Mouse (Mus musculus): ENCODE results near the gene Orm3. TPM values are rescaled to one million over a fixed set of nuclear protein-coding genes. Genes with fewer than 3 reads are reported as not detected.
A peak's percentile ranks its signal among the peaks of the same experiment; 100 is the strongest.

Orm3 gene
- polyA plus RNA-seq, 1 experiment from 2014 or later = not detected

DNA sequence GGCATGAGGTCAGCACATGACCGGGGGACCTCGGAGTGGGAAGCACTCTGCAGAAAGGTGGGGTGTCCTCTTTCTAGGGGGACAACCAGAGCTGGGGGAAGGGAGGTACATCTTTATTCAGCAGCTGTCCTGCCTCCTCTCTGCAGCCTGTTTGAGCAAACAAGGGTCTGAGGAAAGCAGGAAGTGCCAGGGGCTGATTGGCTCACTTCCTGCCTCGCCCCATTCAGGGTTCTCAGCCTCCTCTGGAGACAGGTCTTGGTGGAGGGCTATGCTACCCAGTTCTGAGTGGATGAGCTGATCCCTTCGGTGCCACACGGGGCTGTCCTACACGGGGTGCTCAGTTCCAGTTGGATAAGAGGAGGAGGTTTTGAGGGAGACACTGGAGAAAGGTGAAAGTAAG is 35.4 kb downstream of the Orm3 start:
- Histone ChIP-seq H3K4me1 (0 out of 2 replicates have a peak, but pooled peaks cover 6% of the 10 kb centered on the region), H3K36me3 (peaks cover 49% of the 10 kb centered on the region), H3K9ac (no peak overlapping the region), H3K4me3 (no peak overlapping the region), H3K27ac (no peak overlapping the region), H3K9me3 (no peaks in the 10 kb centered on the region), H3K4me2 (replicated peaks) (no peak overlapping the region), H3K27me3 (no peaks in the 10 kb centered on the region)
- 71% methylated on average over 6 of the region's 6 CpGs for WGBS
- no peak for ATAC-seq (ENCODE audit: insufficient number of reproducible peaks, insufficient read depth, low FRiP score, low TSS enrichment)

DNA sequence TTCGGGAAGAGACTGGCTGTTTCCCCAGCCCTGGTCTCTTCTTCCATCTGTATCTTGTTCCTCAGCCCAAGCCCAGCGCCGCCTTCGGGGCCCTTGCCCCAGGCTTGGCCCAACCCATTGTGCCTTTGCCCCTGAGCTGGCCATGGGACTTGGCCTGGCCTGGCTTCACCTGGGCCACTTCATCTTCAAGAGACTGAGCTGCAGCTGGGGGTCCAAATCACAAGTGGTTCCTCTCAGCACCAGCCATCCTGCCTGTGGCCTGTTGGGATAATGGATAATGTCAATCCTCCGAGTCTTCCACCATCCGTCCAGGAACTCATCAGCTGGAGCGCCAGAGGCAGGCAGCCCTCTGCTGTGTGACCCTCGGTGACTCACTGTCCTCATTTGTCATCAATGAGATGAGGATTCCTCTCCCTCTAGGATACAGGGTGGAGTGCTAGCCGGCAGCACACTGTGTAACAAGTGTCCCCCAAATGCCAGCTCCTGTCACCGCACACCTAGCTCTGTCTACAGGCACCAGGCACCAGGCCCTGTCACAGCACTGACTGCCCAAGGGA is 42.1 kb downstream of the Orm3 start:
- Histone ChIP-seq H3K36me3 (peaks cover 40% of the 10 kb centered on the region), H3K27ac (no peak overlapping the region), H3K4me2 (replicated peaks) (no peak overlapping the region), H3K27me3 (no peaks in the 10 kb centered on the region), H3K4me3 (no peak overlapping the region), H3K9me3 (no peaks in the 10 kb centered on the region), H3K4me1 (peaks cover 41% of the 10 kb centered on the region), H3K9ac (no peak overlapping the region)
- 86% methylated on average over 10 of the region's 10 CpGs for WGBS
- no peak for ATAC-seq (ENCODE audit: insufficient number of reproducible peaks, insufficient read depth, low FRiP score, low TSS enrichment)

DNA sequence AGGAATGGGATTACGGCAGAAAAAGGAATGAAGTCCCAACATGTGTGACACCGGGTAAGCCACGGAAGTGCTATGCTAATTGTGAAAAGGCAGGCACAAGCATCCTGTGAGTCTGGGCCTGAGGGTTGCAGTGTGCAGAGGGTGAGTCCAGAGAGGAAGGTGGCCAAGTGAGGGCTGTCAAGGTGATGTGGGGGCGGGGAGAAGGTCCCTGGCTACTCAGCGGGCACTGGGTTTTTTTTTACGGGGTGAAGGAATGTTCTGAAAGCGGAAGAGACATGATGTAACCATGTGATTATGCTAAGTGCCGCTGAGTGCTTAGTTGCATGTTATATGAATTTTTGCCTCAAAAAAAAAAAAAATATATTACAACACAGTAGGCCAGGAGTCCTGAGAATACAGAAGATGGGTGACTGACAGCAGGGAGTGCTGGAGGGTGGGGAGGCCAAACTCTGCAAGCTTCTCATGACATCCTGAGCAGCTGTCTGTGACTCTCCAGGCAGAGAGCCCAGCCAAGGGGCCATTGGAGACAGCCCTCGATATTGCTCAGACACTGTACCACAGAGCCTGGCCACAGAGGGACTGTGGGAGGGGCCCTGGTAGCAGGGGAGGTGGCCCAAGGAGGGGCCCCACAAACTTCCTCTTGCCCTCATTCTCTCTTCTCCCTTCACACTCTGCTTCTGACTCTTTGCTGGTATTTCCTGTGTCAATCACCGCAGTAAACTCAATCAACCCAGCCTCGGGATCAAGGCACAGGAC is 43.1 kb downstream of the Orm3 start:
- Histone ChIP-seq H3K4me1 (peaks cover 50% of the 10 kb centered on the region), H3K36me3 (peaks cover 34% of the 10 kb centered on the region), H3K9ac (no peak overlapping the region), H3K27ac (peak overlapping the region; percentile 67), H3K27me3 (no peaks in the 10 kb centered on the region), H3K9me3 (no peaks in the 10 kb centered on the region), H3K4me3 (no peak overlapping the region), H3K4me2 (replicated peaks) (no peak overlapping the region; the same call in 1 of the 2 replicates)
- ATAC-seq (ENCODE audit: insufficient number of reproducible peaks, insufficient read depth, low FRiP score, low TSS enrichment) = no peak
- WGBS = 45% methylated on average over 11 of the region's 11 CpGs

DNA sequence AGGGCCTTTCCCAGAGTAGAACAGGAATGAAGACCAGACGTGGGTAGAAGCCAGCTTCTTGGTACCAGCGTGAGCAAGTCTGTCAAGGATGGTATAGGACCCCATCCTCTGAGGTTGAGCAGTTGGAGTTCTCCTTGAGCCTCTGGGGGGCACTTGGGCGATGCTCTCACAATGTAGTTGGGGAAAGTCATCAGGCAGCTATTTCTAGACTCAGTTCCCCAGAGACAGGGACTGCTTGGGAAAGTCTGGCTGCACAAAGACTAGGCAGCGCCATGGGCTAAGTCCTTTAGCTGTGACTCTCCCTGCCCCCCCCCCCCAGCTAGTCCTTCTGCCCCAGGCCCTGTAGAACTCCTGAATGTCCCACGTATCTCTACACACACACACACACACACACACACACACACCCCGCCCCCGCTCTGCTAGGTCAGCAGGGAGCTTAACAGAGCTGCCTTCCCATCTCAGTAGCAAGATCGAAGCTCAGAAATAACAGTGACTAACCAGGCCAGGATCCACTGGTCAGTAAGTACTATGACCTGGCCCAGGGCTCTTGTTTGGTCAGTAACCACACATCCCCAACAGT is 43.8 kb downstream of the Orm3 start:
- H3K9me3 ChIP-seq = no peaks in the 10 kb centered on the region
- peaks cover 57% of the 10 kb centered on the region for H3K4me1 ChIP-seq
- H3K36me3 ChIP-seq = peaks cover 27% of the 10 kb centered on the region
- ATAC-seq (ENCODE audit: insufficient number of reproducible peaks, insufficient read depth, low FRiP score, low TSS enrichment) = no peak
- H3K4me3 ChIP-seq = no peak overlapping the region
- H3K9ac ChIP-seq = no peak overlapping the region
- WGBS = 48% methylated on average over 8 of the region's 8 CpGs
- peak overlapping the region; percentile 67; the same call in 1 of the 2 replicates for H3K27ac ChIP-seq
- H3K27me3 ChIP-seq = no peaks in the 10 kb centered on the region
- no peak overlapping the region for H3K4me2 ChIP-seq (replicated peaks)

DNA sequence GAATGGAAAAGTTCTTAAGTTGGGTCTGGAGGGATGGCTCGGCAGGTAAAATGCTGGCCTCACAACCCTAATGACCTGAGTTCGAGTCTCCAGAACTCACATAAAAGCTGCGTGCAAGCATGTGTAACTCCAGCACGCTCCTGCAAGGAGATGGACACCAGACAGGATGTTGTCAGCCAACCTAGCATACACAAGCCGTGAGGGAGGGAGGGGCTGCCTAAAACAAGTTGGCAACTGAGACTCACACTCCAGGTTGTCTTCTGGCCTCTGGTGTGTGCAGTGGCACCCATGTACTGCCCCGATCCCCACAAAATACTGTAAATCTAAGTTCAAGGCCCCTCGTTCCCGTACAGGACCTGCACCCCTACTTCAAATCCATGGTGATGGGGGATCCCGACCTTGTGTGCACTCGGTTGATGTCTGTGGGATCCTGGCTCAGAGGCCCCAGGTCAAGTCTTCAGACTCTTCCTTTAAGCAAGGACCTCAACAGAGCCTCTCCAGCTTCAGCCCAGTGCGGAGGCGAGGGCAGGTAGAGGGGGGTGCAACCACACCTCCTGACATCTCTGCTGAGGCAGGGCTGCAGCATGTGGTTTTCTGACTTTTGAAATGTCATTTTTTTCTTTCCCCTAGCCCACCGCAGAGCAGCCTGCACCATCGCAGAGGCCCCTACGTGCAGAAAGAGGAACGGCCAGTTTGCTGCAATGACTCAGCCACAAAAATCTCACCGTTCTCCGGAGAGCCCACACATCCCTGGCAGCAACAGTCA is 44.8 kb downstream of the Orm3 start:
- Histone ChIP-seq H3K9me3 (no peaks in the 10 kb centered on the region), H3K27ac (no peak overlapping the region)

DNA sequence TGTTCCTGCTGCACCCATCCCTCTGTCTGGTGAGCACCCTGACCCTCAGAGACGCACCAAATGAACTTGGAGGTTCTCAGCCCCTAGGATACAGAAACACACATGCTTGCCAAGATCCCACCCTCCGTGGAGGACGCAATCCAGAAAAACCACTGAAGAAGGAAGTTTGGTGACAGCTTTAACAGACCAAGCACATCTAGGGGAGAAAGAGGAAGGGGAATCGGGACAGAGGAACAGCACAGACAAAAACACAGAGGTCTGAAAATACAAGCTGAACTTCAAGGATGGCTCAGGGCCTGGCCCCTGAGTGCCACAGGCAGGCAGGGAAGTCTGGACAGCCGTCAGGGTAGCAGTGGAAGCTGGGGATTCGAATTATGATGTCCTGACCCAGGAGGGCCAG is 45.7 kb downstream of the Orm3 start:
- H3K4me2 ChIP-seq (replicated peaks) = peak overlapping the region; percentile 57
- no peak overlapping the region for H3K4me3 ChIP-seq
- peak overlapping the region; percentile 32; the same call in 1 of the 2 replicates for H3K9ac ChIP-seq
- H3K36me3 ChIP-seq = 0 out of 2 replicates have a peak, but pooled peaks cover 8% of the 10 kb centered on the region
- peak overlapping the region; percentile 69; the same call in 1 of the 2 replicates for H3K27ac ChIP-seq
- H3K27me3 ChIP-seq = no peaks in the 10 kb centered on the region
- WGBS = 77% methylated on average over 6 of the region's 6 CpGs
- H3K9me3 ChIP-seq = no peaks in the 10 kb centered on the region
- H3K4me1 ChIP-seq = peaks cover 64% of the 10 kb centered on the region
- no peak for ATAC-seq (ENCODE audit: insufficient number of reproducible peaks, insufficient read depth, low FRiP score, low TSS enrichment)

More for the DNA sequence above, 44.8 kb downstream of the Orm3 start:
- WGBS = 87% methylated on average over 18 of the region's 18 CpGs
- Histone ChIP-seq H3K36me3 (peaks cover 17% of the 10 kb centered on the region), H3K9ac (no peak overlapping the region), H3K27me3 (no peaks in the 10 kb centered on the region), H3K4me1 (peaks cover 64% of the 10 kb centered on the region), H3K4me2 (replicated peaks) (no peak overlapping the region), H3K4me3 (no peak overlapping the region)
- no peak for ATAC-seq (ENCODE audit: insufficient number of reproducible peaks, insufficient read depth, low FRiP score, low TSS enrichment)

DNA sequence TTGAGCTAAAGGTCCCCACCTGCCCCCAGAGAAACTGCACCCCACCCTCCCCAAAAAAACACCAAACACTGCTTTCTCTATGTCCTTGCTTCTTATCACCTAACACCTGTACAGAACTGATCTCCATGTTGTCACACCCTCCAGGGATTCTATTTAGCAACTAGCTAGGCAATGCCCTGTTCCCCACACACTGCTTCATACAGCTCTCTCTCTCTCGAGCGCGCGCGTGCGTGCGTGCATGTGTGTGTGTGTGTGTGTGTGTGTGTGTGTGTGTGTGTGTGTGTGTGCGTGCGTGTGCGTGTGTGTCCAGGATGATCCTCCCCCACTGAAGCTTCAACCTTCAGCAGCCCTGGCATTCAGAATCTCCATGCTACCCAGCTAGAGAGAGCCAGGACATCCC is 46.1 kb downstream of the Orm3 start:
- 91% methylated on average over 9 of the region's 10 CpGs for WGBS
- H3K27ac ChIP-seq = peak overlapping the region; percentile 69; the same call in 1 of the 2 replicates

DNA sequence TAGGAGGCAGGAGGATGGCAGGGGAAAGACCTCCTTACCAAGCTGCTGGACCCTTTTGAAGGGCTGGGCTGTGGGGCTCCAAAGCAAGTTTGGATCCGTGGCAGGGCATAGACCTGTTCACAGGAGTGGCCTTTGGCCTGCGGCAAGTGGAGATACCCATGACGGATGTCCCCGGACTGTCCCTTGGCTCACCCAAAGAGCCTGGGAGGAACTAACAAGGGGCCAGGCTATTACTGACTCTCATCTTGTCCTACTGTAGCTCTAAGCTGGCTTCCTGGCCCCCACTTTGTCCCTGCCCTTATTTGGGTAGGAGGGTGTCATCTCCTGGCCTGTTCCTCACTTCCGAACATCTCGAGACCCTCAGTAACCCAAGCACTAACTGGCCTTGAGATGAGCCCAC is 46.6 kb downstream of the Orm3 start:
- no peak for ATAC-seq (ENCODE audit: insufficient number of reproducible peaks, insufficient read depth, low FRiP score, low TSS enrichment)
- Histone ChIP-seq H3K27me3 (no peaks in the 10 kb centered on the region), H3K36me3 (0 out of 2 replicates have a peak, but pooled peaks cover under 1% of the 10 kb centered on the region), H3K4me2 (replicated peaks) (peak overlapping the region; percentile 57), H3K4me3 (peak overlapping the region; percentile 32), H3K4me1 (peaks cover 64% of the 10 kb centered on the region), H3K9me3 (no peaks in the 10 kb centered on the region), H3K9ac (peak overlapping the region; percentile 32), H3K27ac (peak overlapping the region; percentile 69)
- 55% methylated on average over 6 of the region's 6 CpGs for WGBS

More for the DNA sequence above, 46.1 kb downstream of the Orm3 start:
- H3K9me3 ChIP-seq = no peaks in the 10 kb centered on the region
- no peaks in the 10 kb centered on the region for H3K27me3 ChIP-seq
- H3K4me1 ChIP-seq = peaks cover 64% of the 10 kb centered on the region
- peak overlapping the region; percentile 32 for H3K4me3 ChIP-seq
- H3K36me3 ChIP-seq = 0 out of 2 replicates have a peak, but pooled peaks cover 6% of the 10 kb centered on the region
- peak overlapping the region; percentile 57 for H3K4me2 ChIP-seq (replicated peaks)
- ATAC-seq (ENCODE audit: insufficient number of reproducible peaks, insufficient read depth, low FRiP score, low TSS enrichment) = no peak
- peak overlapping the region; percentile 32 for H3K9ac ChIP-seq

DNA sequence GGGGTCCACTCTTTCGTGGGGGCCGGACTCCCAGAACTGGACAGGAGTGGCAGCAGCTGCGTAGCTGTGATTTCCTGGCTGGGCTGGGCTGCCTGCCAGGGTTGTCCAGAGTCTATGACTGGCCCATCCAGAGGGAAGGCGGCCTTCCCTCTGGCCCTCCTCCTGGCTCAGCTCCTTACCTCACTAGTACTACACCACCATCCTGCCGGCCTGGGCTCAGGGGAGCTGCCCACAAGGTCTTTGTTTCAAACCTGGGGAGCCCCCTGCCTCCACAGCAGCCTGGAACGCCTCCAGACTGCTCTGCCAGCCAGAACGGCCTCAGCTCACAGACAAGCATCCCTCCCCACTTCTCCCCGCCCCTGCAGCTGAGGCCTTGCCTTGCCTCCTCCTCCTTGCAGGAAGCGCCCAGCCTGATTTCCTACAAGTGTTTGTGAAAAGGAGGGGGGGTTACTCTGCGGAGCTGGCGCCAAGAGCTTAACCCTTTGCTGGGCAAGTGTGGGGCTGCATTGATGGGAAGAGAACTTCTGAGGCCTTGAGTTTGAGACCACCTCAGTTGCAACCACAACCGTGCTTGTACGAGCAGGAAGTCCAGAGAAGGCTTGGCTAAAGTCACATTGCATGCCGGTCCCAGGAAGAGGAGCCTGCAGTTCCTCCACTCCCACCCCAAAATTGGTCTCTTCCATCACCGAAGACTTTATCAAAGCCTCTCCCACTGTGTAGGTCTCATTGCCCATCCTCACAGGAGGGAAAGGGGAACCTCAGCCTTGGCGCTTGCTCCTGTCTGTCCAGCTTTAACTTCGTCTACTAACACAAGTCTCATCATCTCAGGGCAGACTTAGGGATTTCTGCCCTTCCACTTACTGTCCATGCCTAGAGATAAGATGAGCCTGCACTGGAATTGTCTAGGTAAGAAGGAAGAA is 47.3 kb downstream of the Orm3 start, which contains the start of gene Akna:
Gene Akna, minus strand, starts transcription at position 315 of the 920 bp plus-strand sequence.
- no peaks in the 10 kb centered on the region for H3K9me3 ChIP-seq
- WGBS = 10% methylated on average over 17 of the region's 17 CpGs
- H3K36me3 ChIP-seq = no peaks in the 10 kb centered on the region
- peak; percentile 81 for ATAC-seq (ENCODE audit: insufficient number of reproducible peaks, insufficient read depth, low FRiP score, low TSS enrichment)
- H3K27me3 ChIP-seq = no peaks in the 10 kb centered on the region
- H3K4me3 ChIP-seq = peak within 1 kb of the TSS; percentile 32
- peaks cover 64% of the 10 kb centered on the region for H3K4me1 ChIP-seq
- peak within 1 kb of the TSS; percentile 32 for H3K9ac ChIP-seq
- peak within 1 kb of the TSS; percentile 57 for H3K4me2 ChIP-seq (replicated peaks)
- H3K27ac ChIP-seq = peak within 1 kb of the TSS; percentile 69

DNA sequence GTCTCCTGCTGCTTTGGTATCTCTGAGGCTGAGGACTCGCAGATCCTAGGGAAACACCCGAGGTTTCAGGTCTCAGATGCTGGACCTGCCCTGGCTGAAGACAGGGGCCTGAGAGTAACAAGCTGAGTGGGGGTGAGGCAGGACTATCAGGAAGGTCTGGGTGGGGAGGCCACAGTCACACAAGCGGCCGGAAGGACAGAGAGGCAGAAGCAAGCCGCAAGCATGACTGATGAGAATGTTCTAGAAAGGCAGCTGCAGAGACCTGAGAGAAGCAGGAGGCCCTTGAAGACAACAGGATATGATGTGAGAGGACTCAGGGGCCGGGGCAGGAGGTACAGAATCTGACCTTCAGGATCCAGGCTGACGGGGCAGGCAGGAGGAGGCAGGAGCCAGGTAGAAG is 48.2 kb downstream of the Orm3 start:
- peak overlapping the region; percentile 69; the same call in 1 of the 2 replicates for H3K27ac ChIP-seq
- H3K4me3 ChIP-seq = no peak overlapping the region
- H3K4me1 ChIP-seq = peaks cover 65% of the 10 kb centered on the region
- 60% methylated on average over 7 of the region's 7 CpGs for WGBS
- H3K4me2 ChIP-seq (replicated peaks) = peak overlapping the region; percentile 57; the same call in 1 of the 2 replicates
- no peaks in the 10 kb centered on the region for H3K36me3 ChIP-seq
- H3K9me3 ChIP-seq = no peaks in the 10 kb centered on the region
- H3K27me3 ChIP-seq = no peaks in the 10 kb centered on the region
- no peak for ATAC-seq (ENCODE audit: insufficient number of reproducible peaks, insufficient read depth, low FRiP score, low TSS enrichment)
- H3K9ac ChIP-seq = 0 out of 2 replicates have a peak overlapping the region, but pooled peaks have one; percentile 28

All from embryonic facial prominence, embryonic 12.5 days (tissue).